Mouse (Mus musculus) testis, adult 2 months (tissue): Measurements from ENCODE around the gene Gfral. TPM values are rescaled to one million over a fixed set of nuclear protein-coding genes. Genes with fewer than 3 reads are reported as not detected.

Experiments
- H3K27ac ChIP-seq: fragments of 200-500 bp; 2 replicates; pipeline ENCODE4 v1.5.1; 2012; ENCODE audit warnings: low read depth, low read length; ENCODE audit not compliant: control insufficient read depth, insufficient read depth
- H3K27me3 ChIP-seq: fragments of 200-500 bp; 2 replicates; pipeline ENCODE4 v1.6.1; 2012; ENCODE audit warnings: mild to moderate bottlenecking, low read length, moderate library complexity; ENCODE audit not compliant: control insufficient read depth, insufficient read depth
- H3K36me3 ChIP-seq: fragments of 200-500 bp; 2 replicates; pipeline ENCODE4 v1.6.1; 2012; ENCODE audit warnings: mild to moderate bottlenecking, low read length; ENCODE audit not compliant: control insufficient read depth, insufficient read depth
- H3K4me1 ChIP-seq: fragments of 200-500 bp; 2 replicates; pipeline ENCODE4 v1.6.1; 2012; ENCODE audit warnings: low read length; ENCODE audit not compliant: control insufficient read depth, insufficient read depth
- H3K4me3 ChIP-seq: fragments of 200-500 bp; 2 replicates; pipeline ENCODE4 v1.5.1; 2012; ENCODE audit warnings: low read depth, mild to moderate bottlenecking, low read length, moderate library complexity, mixed read lengths; ENCODE audit not compliant: control insufficient read depth
- CTCF ChIP-seq: fragments of 200-500 bp; IDR thresholded peaks from 2 replicates; pipeline ENCODE4 v1.5.1; 2012; ENCODE audit warnings: low read depth, mild to moderate bottlenecking, inconsistent platforms, low read length, moderate library complexity; ENCODE audit not compliant: control insufficient read depth, insufficient read depth, insufficient replicate concordance
- POLR2A ChIP-seq: fragments of 200-500 bp; IDR thresholded peaks from 2 replicates; pipeline ENCODE4 v1.6.1; 2012; ENCODE audit warnings: low read depth, mild to moderate bottlenecking, inconsistent platforms, low read length, moderate library complexity; ENCODE audit not compliant: control insufficient read depth
- polyA plus RNA-seq: library from polyadenylated mRNA; depleted of rRNA; stranded (reverse); fragments of >200 nt; gene quantifications from 2 replicates; pipeline ENCODE4 v1.2.3, GENCODE M21; 2012

The Gfral gene
- polyA plus RNA-seq, 1 experiment: not detected

- Histone ChIP-seq H3K27ac (no peak overlapping the region), H3K4me1 (no peaks in the 10 kb centered on the region), H3K4me3 (peak overlapping the region; percentile 42)
Observed at GRCm38 (mm10) chr9:76235945-76236503, 22.6 kb upstream of the Gfral start.

GRCm38 (mm10) chr9:76234899-76235298, 21.4 kb upstream of the Gfral start:
- TF ChIP-seq POLR2A (no peak), CTCF (no peak)
- no peaks in the 10 kb centered on the region; the same call in 1 of the 2 replicates for H3K4me1 ChIP-seq
- H3K27me3 ChIP-seq: peaks cover 2% of the 10 kb centered on the region; the same call in 1 of the 2 replicates

More at GRCm38 (mm10) chr9:76235945-76236503, 22.6 kb upstream of the Gfral start:
- Histone ChIP-seq H3K36me3 (no peaks in the 10 kb centered on the region), H3K27me3 (peaks cover 2% of the 10 kb centered on the region; the same call in 1 of the 2 replicates)
- TF ChIP-seq CTCF (no peak), POLR2A (no peak)

GRCm38 (mm10) chr9:76230400-76230799, 16.9 kb upstream of the Gfral start:
- TF ChIP-seq POLR2A: no peak
- no peak for TF ChIP-seq CTCF
- H3K27ac ChIP-seq: no peak overlapping the region

More at GRCm38 (mm10) chr9:76234899-76235298, 21.4 kb upstream of the Gfral start:
- no peak overlapping the region for H3K4me3 ChIP-seq
- H3K36me3 ChIP-seq: no peaks in the 10 kb centered on the region
- H3K27ac ChIP-seq: no peak overlapping the region

GRCm38 (mm10) chr9:76217178-76217975, 3.9 kb upstream of the Gfral start:
- Histone ChIP-seq H3K27ac (no peak overlapping the region), H3K4me3 (no peak overlapping the region), H3K27me3 (no peaks in the 10 kb centered on the region), H3K36me3 (no peaks in the 10 kb centered on the region), H3K4me1 (no peaks in the 10 kb centered on the region)
- no peak for TF ChIP-seq CTCF
- no peak for TF ChIP-seq POLR2A

More at GRCm38 (mm10) chr9:76230400-76230799, 16.9 kb upstream of the Gfral start:
- Histone ChIP-seq H3K27me3 (no peaks in the 10 kb centered on the region), H3K36me3 (no peaks in the 10 kb centered on the region), H3K4me3 (no peak overlapping the region), H3K4me1 (no peaks in the 10 kb centered on the region; the same call in 1 of the 2 replicates)

GRCm38 (mm10) chr9:76214678-76215077, 1.2 kb upstream of the Gfral start:
- no peak overlapping the region for H3K4me3 ChIP-seq
- H3K36me3 ChIP-seq: no peaks in the 10 kb centered on the region
- TF ChIP-seq POLR2A: no peak
- TF ChIP-seq CTCF: no peak
- H3K4me1 ChIP-seq: no peaks in the 10 kb centered on the region
- H3K27me3 ChIP-seq: no peaks in the 10 kb centered on the region
- H3K27ac ChIP-seq: no peak overlapping the region

GRCm38 (mm10) chr9:76196917-76197316, 16.5 kb downstream of the Gfral start:
- no peaks in the 10 kb centered on the region for H3K4me1 ChIP-seq
- H3K36me3 ChIP-seq: no peaks in the 10 kb centered on the region
- H3K27me3 ChIP-seq: no peaks in the 10 kb centered on the region
- H3K27ac ChIP-seq: no peak overlapping the region
- no peak for TF ChIP-seq POLR2A
- H3K4me3 ChIP-seq: no peak overlapping the region

GRCm38 (mm10) chr9:76179221-76179620, 34.2 kb downstream of the Gfral start:
- Histone ChIP-seq H3K4me3 (no peak overlapping the region), H3K4me1 (no peaks in the 10 kb centered on the region)

More at GRCm38 (mm10) chr9:76179221-76179620, 34.2 kb downstream of the Gfral start:
- H3K27ac ChIP-seq: no peak overlapping the region
- no peaks in the 10 kb centered on the region for H3K27me3 ChIP-seq
- TF ChIP-seq CTCF: no peak
- TF ChIP-seq POLR2A: no peak
- H3K36me3 ChIP-seq: no peaks in the 10 kb centered on the region
